Mouse (Mus musculus) small intestine, adult 2 months (tissue): ENCODE data around the gene Grhl3. TPM values are rescaled to one million over a fixed set of nuclear protein-coding genes. Genes with fewer than 3 reads are reported as not detected.

Source experiments
- H3K27ac ChIP-seq: fragments of 200-500 bp; 2 replicates; pipeline ENCODE4 v1.5.1; 2012; ENCODE audit warnings: low read depth, low read length, control low read depth, inconsistent platforms; ENCODE audit not compliant: insufficient read depth
- H3K27me3 ChIP-seq: fragments of 200-500 bp; 2 replicates; pipeline ENCODE4 v1.6.1; 2012; ENCODE audit warnings: mild to moderate bottlenecking, moderate library complexity, low read length, inconsistent platforms; ENCODE audit not compliant: control insufficient read depth, insufficient read depth
- H3K36me3 ChIP-seq: fragments of 200-500 bp; 2 replicates; pipeline ENCODE4 v1.6.1; 2012; ENCODE audit warnings: mild to moderate bottlenecking, low read length, control low read depth, inconsistent platforms; ENCODE audit not compliant: control insufficient read depth, insufficient read depth
- H3K4me1 ChIP-seq: fragments of 200-500 bp; 2 replicates; pipeline ENCODE4 v1.6.1; 2012; ENCODE audit warnings: low read length, inconsistent platforms, mixed read lengths; ENCODE audit not compliant: control insufficient read depth, insufficient read depth, insufficient read length
- H3K4me3 ChIP-seq: fragments of 200-500 bp; 2 replicates; pipeline ENCODE4 v1.5.1; 2012; ENCODE audit warnings: low read depth, mild to moderate bottlenecking, control low read depth, inconsistent platforms, low read length, moderate library complexity
- CTCF ChIP-seq: fragments of 200-500 bp; IDR thresholded peaks from 2 replicates; pipeline ENCODE4 v1.5.1; 2012; ENCODE audit warnings: low read depth, mild to moderate bottlenecking, control low read depth, inconsistent platforms, low read length, moderate library complexity, mixed read lengths; ENCODE audit not compliant: insufficient replicate concordance, insufficient read length; ENCODE audit errors: extremely low read depth
- POLR2A ChIP-seq: fragments of 200-500 bp; IDR thresholded peaks from 2 replicates; pipeline ENCODE4 v1.6.1; 2012; ENCODE audit warnings: low read depth, mild to moderate bottlenecking, control low read depth, inconsistent platforms, low read length, moderate library complexity
- WGBS: fragments of 180-500 bp; shearing (Covaris S2); methylation state at CpG from one replicate; pipeline ENCODE4 v1.1.7; 2018; 5-methylcytosine and 5-hydroxymethylcytosine counted together
- polyA plus RNA-seq: library from polyadenylated mRNA; depleted of rRNA; stranded (reverse); fragments of >200 nt; gene quantifications from 2 replicates; pipeline ENCODE4 v1.2.3, GENCODE M21; 2012

Gene Grhl3
- polyA plus RNA-seq, 1 experiment = 0.19 TPM

DNA sequence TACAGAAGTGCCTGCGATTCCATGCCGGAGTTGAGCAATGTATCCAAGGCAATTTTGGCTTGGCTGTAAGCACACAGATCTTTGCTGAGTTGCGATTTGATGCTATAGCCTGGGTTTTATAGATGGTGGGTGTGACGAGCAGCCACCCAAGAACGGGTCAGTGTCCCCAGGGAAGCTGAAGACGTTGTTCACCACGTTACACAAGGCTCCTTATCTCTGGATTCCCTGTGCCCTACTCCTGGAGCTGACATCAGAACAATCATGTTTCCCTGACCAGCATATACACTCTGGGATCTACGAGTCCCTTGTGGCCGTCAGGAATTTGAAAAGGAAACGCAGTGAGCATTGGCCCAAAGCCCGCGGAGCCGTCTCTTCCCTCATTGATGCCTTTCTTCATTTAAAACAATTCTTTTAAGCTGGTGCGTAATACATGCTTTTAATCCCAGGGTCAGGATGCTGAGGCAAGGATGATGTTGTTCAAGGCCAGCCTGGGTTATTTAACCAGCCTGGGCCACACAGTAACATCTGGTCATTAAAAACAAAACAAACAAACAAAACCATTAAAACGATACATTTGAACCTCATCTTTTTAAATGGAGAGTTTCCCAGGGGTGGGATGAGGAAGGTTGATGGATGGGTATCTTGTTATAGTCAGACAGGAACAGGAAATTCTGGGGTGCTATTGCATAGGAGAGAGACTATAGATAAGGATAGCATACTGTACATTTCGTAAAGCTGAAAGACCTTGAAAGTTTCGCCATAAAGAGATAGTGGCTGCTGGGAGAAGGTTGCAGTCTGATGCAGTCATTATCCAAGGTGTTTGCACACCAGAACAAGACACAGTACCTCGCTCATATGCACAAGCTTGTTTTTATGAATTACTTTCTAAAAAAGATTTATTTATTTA, 34.8 kb upstream of the Grhl3 start:
- Histone ChIP-seq H3K4me3 (no peak overlapping the region), H3K27me3 (no peaks in the 10 kb centered on the region), H3K27ac (no peak overlapping the region), H3K4me1 (no peaks in the 10 kb centered on the region), H3K36me3 (no peaks in the 10 kb centered on the region)
- TF ChIP-seq POLR2A = no peak
- TF ChIP-seq CTCF = no peak
- 46% methylated on average over 18 of the region's 18 CpGs for WGBS

DNA sequence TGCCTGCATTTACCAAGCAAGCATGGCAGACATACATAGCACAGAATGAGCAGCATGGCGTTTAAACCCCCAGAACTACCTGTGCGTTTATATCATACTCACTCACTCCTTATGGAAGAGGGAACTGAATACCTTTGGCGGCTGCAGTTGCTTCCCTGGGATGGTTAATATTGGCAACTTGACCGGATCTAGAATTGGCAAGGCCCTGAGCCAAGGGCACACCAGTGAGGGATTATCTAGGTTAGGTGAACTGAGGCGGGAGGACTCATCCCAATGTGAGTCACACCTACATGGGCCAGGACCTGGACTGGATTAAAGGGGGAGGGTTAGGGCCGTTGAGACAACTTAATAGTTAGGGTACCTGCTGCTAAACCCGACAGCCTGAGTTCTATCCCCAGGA, 32.8 kb upstream of the Grhl3 start:
- Histone ChIP-seq H3K4me3 (no peak overlapping the region), H3K27me3 (no peaks in the 10 kb centered on the region), H3K27ac (no peak overlapping the region), H3K4me1 (no peaks in the 10 kb centered on the region), H3K36me3 (no peaks in the 10 kb centered on the region)
- WGBS = 88% methylated on average over 7 of the region's 7 CpGs
- TF ChIP-seq CTCF (no peak), POLR2A (no peak)

GRCm38 (mm10) chr4:135601530-135601929, 28.1 kb upstream of the Grhl3 start:
- Histone ChIP-seq H3K4me1 (peaks cover 20% of the 10 kb centered on the region; the same call in 1 of the 2 replicates), H3K27me3 (no peaks in the 10 kb centered on the region), H3K27ac (no peak overlapping the region), H3K36me3 (no peaks in the 10 kb centered on the region), H3K4me3 (no peak overlapping the region)
- TF ChIP-seq CTCF = no peak
- TF ChIP-seq POLR2A = no peak
- 81% methylated on average over 3 of the region's 3 CpGs for WGBS

GRCm38 (mm10) chr4:135599497-135600182, 26.2 kb upstream of the Grhl3 start:
- Histone ChIP-seq H3K4me1 (peaks cover 26% of the 10 kb centered on the region; the same call in 1 of the 2 replicates), H3K4me3 (no peak overlapping the region), H3K27ac (peak overlapping the region; percentile 8; the same call in 1 of the 2 replicates), H3K27me3 (no peaks in the 10 kb centered on the region), H3K36me3 (no peaks in the 10 kb centered on the region)
- 43% methylated on average over 7 of the region's 7 CpGs for WGBS
- TF ChIP-seq CTCF (peak; percentile 9; the same call in 1 of the 2 replicates), POLR2A (no peak)

DNA sequence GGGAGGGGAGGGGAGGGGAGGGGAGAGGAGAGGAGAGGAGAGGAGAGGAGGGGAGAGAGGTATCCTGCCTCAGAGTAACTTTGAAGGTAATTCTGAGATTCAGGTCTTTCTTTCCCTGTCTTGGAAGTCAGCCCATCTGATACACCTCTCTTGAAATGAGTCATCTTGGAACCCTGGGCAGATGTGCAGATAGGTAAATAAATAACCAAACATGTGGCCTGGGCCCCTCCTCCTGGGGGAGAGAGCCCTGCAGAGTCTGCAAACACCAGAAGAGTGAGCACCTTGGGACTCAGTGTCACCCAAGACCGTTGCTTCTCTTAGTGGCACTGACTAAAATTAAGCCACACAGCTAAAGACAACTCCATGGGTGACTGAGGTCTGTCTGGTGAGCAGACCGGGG, 25.6 kb upstream of the Grhl3 start:
- Histone ChIP-seq H3K4me3 (no peak overlapping the region), H3K36me3 (no peaks in the 10 kb centered on the region), H3K4me1 (peaks cover 26% of the 10 kb centered on the region; the same call in 1 of the 2 replicates), H3K27ac (no peak overlapping the region), H3K27me3 (no peaks in the 10 kb centered on the region)
- TF ChIP-seq CTCF (no peak), POLR2A (no peak; the same call in 1 of the 2 replicates)
- WGBS = 21% methylated on average over 2 of the region's 2 CpGs

- no peak overlapping the region for H3K27ac ChIP-seq
- TF ChIP-seq CTCF (no peak), POLR2A (no peak)
- H3K4me3 ChIP-seq = no peak overlapping the region
- WGBS = 64% methylated on average over 5 of the region's 5 CpGs
- H3K36me3 ChIP-seq = no peaks in the 10 kb centered on the region
- peaks cover 26% of the 10 kb centered on the region; the same call in 1 of the 2 replicates for H3K4me1 ChIP-seq
- no peaks in the 10 kb centered on the region for H3K27me3 ChIP-seq
Observed at GRCm38 (mm10) chr4:135597571-135597970, 24.1 kb upstream of the Grhl3 start.

DNA sequence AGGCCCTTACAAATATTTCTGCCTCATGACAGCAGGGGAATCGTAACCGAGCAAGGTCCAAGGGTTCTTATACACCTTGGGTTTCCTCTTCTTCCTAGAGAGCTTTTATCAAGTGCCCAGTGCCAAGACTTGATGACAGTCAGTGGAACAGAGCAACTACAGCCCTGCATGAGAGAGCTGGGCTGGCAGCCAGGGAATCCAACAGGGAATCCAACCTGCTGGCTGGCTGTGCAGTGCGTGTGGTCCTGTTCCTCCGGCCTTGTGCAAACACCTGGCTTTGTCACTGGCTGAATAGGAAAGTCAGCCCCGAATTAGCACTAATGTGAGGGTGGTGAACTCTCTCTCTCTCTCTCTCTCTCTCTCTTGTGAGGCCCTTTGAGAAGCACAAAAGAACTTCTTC, 22.5 kb upstream of the Grhl3 start:
- TF ChIP-seq POLR2A = no peak
- no peak for TF ChIP-seq CTCF
- H3K27ac ChIP-seq = peak overlapping the region; percentile 23; the same call in 1 of the 2 replicates
- no peak overlapping the region for H3K4me3 ChIP-seq
- H3K36me3 ChIP-seq = no peaks in the 10 kb centered on the region
- 17% methylated on average over 5 of the region's 5 CpGs for WGBS
- H3K27me3 ChIP-seq = no peaks in the 10 kb centered on the region
- H3K4me1 ChIP-seq = peaks cover 34% of the 10 kb centered on the region; the same call in 1 of the 2 replicates
